Mouse (Mus musculus) intestine, postnatal 0 days (tissue): ENCODE data around the gene Kcnk7. TPM values are rescaled to one million over a fixed set of nuclear protein-coding genes. Genes with fewer than 3 reads are reported as not detected.

Experiments
- ATAC-seq: fragments of 200-750 bp; cut with Nextera tagmentation; 2 replicates; pipeline ENCODE4 v1.8.0; 2017; ENCODE audit warnings: mild to moderate bottlenecking, moderate TSS enrichment, moderate library complexity
- H3K27ac ChIP-seq: fragments of 300-500 bp; sonication (generic); 2 replicates; pipeline ENCODE4 v1.5.1; 2014; ENCODE audit warnings: mild to moderate bottlenecking, low read depth, low read length, moderate library complexity
- H3K27me3 ChIP-seq: fragments of 300-500 bp; sonication (generic); replicated peaks from 2 replicates; pipeline ENCODE4 v1.6.1; 2014; ENCODE audit warnings: low read length, mixed read lengths; ENCODE audit not compliant: control insufficient read depth, insufficient read depth
- H3K36me3 ChIP-seq: fragments of 300-500 bp; sonication (generic); 2 replicates; pipeline ENCODE4 v1.6.1; 2014; ENCODE audit warnings: mild to moderate bottlenecking, moderate library complexity; ENCODE audit not compliant: control insufficient read depth, insufficient read depth
- H3K4me1 ChIP-seq: fragments of 300-500 bp; sonication (generic); replicated peaks from 2 replicates; pipeline ENCODE4 v1.6.1; 2014; ENCODE audit warnings: antibody characterized with exemption, low read length, mixed read lengths; ENCODE audit not compliant: control insufficient read depth, insufficient read depth
- H3K4me2 ChIP-seq: fragments of 300-500 bp; sonication (generic); replicated peaks from 2 replicates; pipeline ENCODE4 v1.6.1; 2014; ENCODE audit warnings: low read depth, mild to moderate bottlenecking, moderate library complexity
- H3K4me3 ChIP-seq: fragments of 300-500 bp; sonication (generic); 2 replicates; pipeline ENCODE4 v1.5.1; 2014; ENCODE audit warnings: low read depth, low read length
- H3K9ac ChIP-seq: fragments of 300-500 bp; sonication (generic); 2 replicates; pipeline ENCODE4 v1.6.1; 2014; ENCODE audit warnings: mild to moderate bottlenecking, low read depth, low read length
- H3K9me3 ChIP-seq: fragments of 300-500 bp; sonication (generic); 2 replicates; pipeline ENCODE4 v1.6.1; 2016; ENCODE audit warnings: mixed run types; ENCODE audit not compliant: control insufficient read depth
- CTCF ChIP-seq: sonication (generic); IDR thresholded peaks from 2 replicates; pipeline ENCODE4 v1.5.1; 2016; ENCODE audit warnings: low read depth, mild to moderate bottlenecking, control low read depth, antibody characterized with exemption, moderate library complexity
- WGBS: fragments of 180-500 bp; shearing (Covaris S2); extraction: QIAGEN DNeasy Blood & Tissue Kit; methylation state at CpG from one replicate; pipeline ENCODE4 v1.1.7; 2014; 5-methylcytosine and 5-hydroxymethylcytosine counted together
- polyA plus RNA-seq: library from polyadenylated mRNA; unstranded; fragments of >200 nt; fragmentation: Nextera tagmentation; extraction: Ambion mirVana; gene quantifications from 2 replicates; pipeline ENCODE4 v1.2.1, GENCODE M21; 2015

Gene Kcnk7
- polyA plus RNA-seq, 1 experiment from 2014 or later, result 0.21 TPM

DNA sequence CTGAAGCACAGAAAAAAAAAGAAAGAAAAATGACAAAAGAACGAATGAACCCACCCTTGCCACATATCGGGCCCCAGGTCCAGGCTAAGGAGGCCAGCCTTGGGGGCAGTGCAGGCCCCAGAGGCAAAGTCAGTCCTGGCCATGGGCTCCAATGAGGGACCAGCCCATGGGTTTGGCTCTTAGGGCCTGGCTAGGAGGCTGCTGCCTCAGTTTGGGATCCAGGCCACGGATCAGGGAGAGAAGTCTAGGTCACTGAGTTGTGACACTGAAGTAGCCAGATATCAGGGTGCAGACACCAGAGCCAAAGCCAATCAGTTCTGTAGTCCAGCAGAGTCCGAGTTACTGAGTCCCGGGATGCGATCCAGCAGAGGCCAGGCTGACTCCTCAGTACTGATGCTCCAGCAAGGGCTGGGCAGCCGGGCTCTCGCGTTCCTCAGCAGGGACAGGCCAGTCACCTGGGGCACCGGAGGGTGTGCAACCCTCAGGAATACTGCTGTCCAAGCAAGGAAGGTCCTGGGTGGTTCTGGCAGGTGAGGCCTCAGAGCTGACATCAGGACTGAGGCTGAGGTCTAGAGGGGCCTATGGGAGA, 39.4 kb upstream of the Kcnk7 start:
- Histone ChIP-seq H3K9ac (no peak overlapping the region), H3K27ac (no peak overlapping the region), H3K4me1 (peaks cover 6% of the 10 kb centered on the region), H3K36me3 (peaks cover 54% of the 10 kb centered on the region), H3K9me3 (no peaks in the 10 kb centered on the region), H3K27me3 (no peaks in the 10 kb centered on the region), H3K4me3 (no peak overlapping the region), H3K4me2 (no peak overlapping the region)
- 93% methylated on average over 10 of the region's 10 CpGs for WGBS
- TF ChIP-seq CTCF, result no peak
- ATAC-seq, result no peak

- no peaks in the 10 kb centered on the region for H3K27me3 ChIP-seq
- no peak overlapping the region for H3K27ac ChIP-seq
- H3K9ac ChIP-seq, result no peak overlapping the region
- H3K4me2 ChIP-seq, result no peak overlapping the region
- H3K9me3 ChIP-seq, result no peaks in the 10 kb centered on the region
- no peak for TF ChIP-seq CTCF
- no peak overlapping the region for H3K4me3 ChIP-seq
- ATAC-seq, result no peak
- peaks cover 6% of the 10 kb centered on the region for H3K4me1 ChIP-seq
- H3K36me3 ChIP-seq, result peaks cover 52% of the 10 kb centered on the region
- WGBS, result 85% methylated on average over 15 of the region's 15 CpGs
These were observed 38.7 kb upstream of the Kcnk7 start for GRCm38 (mm10) chr19:5665465-5665864.

DNA sequence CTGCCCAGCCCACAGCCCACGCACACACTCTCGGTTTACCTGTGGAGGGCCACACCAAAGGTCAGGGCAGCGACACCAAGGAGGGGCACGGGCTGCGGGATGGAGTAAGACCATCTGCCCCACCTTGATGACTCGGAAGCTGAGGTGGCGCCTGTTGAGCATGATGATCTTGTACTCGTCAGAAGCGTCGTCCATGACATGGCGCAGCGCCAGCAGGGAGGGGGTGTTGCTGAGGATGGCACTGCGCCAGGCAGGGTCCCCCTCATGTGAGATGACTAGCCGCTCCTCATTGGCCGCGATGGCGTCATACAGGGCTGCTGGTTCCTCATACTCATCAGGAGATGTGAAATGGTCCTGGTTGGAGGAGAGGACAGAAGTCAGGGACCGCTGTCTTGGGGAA, 37.8 kb upstream of the Kcnk7 start:
- no peak for TF ChIP-seq CTCF
- no peaks in the 10 kb centered on the region for H3K9me3 ChIP-seq
- no peak for ATAC-seq
- H3K9ac ChIP-seq, result no peak overlapping the region
- H3K4me2 ChIP-seq, result no peak overlapping the region
- 90% methylated on average over 18 of the region's 18 CpGs for WGBS
- H3K27me3 ChIP-seq, result no peaks in the 10 kb centered on the region
- H3K4me1 ChIP-seq, result peaks cover 6% of the 10 kb centered on the region
- H3K27ac ChIP-seq, result no peak overlapping the region
- no peak overlapping the region for H3K4me3 ChIP-seq
- H3K36me3 ChIP-seq, result peaks cover 55% of the 10 kb centered on the region

DNA sequence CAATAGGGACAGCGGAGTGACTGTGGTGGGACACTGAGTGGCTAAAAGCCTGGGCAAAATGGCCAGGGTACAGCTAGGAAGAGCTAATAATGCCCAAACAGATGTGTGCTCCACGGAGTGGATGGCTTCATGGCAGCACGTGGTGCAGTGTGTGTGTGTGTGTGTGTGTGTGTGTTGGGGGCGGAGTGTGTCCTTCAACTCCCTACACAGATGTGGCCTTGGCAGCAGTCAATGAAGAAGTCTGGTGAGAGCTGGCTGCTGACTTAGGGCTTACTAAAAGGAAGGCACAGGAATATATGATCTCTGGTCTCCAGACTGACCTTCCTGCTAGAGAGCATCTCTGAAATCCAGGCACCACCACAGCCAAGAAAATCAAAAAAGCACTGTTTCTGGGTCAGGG, 35.8 kb upstream of the Kcnk7 start:
- ATAC-seq, result no peak
- Histone ChIP-seq H3K4me2 (no peak overlapping the region), H3K9me3 (no peaks in the 10 kb centered on the region), H3K27ac (no peak overlapping the region), H3K36me3 (peaks cover 75% of the 10 kb centered on the region), H3K4me1 (no peaks in the 10 kb centered on the region; the same call in 1 of the 2 replicates), H3K27me3 (no peaks in the 10 kb centered on the region), H3K9ac (no peak overlapping the region), H3K4me3 (no peak overlapping the region)
- TF ChIP-seq CTCF, result no peak
- 81% methylated on average over 4 of the region's 4 CpGs for WGBS

DNA sequence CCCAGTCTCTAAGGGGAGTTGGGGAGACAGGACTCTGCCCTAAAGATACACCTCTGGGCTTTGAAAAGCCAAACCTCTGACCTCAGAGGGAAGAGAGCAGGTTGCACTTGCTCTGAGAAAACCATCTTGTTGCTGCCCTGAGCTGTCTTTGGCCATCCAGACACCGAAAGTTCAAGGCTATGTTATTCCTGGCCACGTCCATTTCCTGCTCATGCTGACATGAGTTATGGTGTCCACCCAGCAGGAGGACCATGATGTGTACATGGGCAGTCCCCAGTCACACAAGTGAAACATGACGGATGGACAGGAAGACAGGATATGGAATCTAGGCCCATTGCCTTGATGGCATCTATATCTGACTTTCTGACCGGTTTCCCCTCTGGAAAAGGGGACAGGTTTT, 23.7 kb upstream of the Kcnk7 start:
- Histone ChIP-seq H3K4me2 (no peak overlapping the region), H3K4me1 (no peaks in the 10 kb centered on the region), H3K9me3 (no peaks in the 10 kb centered on the region), H3K27me3 (no peaks in the 10 kb centered on the region), H3K27ac (no peak overlapping the region; the same call in 1 of the 2 replicates), H3K4me3 (no peak overlapping the region), H3K36me3 (peaks cover 93% of the 10 kb centered on the region), H3K9ac (no peak overlapping the region)
- WGBS, result 86% methylated on average over 4 of the region's 4 CpGs
- ATAC-seq, result no peak
- no peak for TF ChIP-seq CTCF

DNA sequence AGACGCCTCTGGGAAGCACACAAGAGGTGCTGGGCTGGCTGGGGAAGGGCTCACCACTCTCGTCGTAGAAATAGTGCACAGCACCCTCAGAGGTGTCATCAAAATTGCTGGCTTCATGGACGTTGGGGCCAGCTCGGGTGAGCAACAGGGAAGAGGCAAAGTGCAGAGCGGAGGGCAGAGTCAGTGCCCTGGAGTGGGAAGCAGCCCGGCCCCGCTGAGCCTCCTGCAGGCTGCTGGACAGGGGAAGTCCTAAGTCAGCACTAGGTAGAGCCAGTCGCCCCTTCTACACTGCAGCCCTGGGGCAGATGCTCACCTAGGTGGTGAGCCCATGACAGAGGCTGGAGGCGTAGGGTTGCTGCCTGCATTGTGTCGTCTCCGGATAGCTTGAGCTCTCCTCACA, 19.9 kb upstream of the Kcnk7 start:
- no peaks in the 10 kb centered on the region for H3K27me3 ChIP-seq
- no peak overlapping the region for H3K4me2 ChIP-seq
- TF ChIP-seq CTCF, result no peak
- 80% methylated on average over 12 of the region's 12 CpGs for WGBS
- H3K9ac ChIP-seq, result no peak overlapping the region
- peaks cover 7% of the 10 kb centered on the region; the same call in 1 of the 2 replicates for H3K4me1 ChIP-seq
- no peak overlapping the region; the same call in 1 of the 2 replicates for H3K27ac ChIP-seq
- no peak for ATAC-seq
- H3K9me3 ChIP-seq, result no peaks in the 10 kb centered on the region
- peaks cover 77% of the 10 kb centered on the region for H3K36me3 ChIP-seq
- no peak overlapping the region for H3K4me3 ChIP-seq
